Mouse (Mus musculus): ENCODE measurements at regions not wholly inside any gene's neighbourhood (a gene's known extent, or its start where the extent isn't known, plus 50 kb on each side); places are given as distances from the start of the nearest gene placed in this dataset.

DNA sequence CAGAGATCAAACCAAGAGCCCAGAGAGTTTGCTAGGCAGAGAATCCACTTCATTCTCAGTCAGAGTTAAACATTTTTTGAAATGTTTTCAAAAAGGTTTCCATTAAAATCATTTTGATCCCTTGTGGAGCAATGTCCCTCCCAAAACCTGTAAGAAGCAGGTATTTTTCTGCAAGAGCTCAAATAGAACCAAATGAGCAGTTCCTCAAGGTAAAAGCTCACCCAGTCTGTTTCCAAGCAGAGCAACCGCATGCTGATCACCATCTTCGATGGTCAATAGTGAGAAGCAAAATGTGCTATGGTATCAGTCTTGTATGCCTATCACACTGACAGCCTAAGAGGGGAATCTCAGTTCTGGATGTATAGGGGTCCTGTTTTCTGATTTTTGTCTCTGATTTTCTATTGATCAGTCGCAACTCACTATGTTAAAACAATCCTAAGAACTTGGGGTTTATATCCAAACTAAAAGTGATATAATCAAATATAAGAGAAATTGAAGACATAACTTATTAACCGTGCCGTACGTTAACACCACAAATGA, 432.3 kb upstream of the Ccnh start:
- Histone ChIP-seq H3K36me3 (replicated peaks) (no peaks in the 10 kb centered on the region), H3K27me3 (ENCODE audit: poor library complexity, severe bottlenecking) (peaks cover 42% of the 10 kb centered on the region), H3K4me1 (peaks cover 82% of the 10 kb centered on the region), H3K4me3 (no peak overlapping the region), H3K27ac (peak overlapping the region; percentile 85), H3K9me3 (no peaks in the 10 kb centered on the region)
- 81% methylated on average over 6 of the region's 6 CpGs for WGBS
- DNase-seq (ENCODE audit: extremely low spot score, low spot score), result no peak

DNA sequence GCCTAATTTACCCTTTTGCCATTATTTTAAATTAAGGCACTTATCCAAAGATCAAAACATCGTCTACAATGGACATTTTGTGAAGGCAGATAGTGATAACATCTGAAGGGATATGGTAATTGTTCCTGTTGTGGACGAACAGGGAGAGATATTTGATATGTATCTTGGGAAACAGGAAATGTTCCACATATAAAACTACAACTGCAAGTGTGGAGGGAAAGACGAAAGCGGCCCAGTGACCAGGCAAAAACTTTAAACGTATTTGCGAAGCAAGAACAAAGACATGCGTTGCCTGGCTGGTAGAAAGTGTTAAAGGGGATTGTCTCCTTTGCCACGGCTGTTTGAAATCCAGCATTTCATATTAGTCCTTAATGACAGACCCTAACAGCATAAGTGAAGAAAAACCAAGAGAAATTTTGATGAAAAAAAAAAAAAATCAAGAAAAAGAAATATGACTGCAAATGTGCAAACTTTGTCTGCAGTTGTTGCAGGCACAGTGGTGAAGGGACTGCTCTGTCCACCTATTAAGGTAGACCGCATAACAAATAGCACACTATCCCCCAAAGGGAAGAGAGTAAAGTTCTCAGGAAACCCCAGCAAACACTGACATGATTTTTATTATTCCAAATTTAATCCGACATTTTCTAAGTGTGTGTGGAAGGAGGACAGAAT, 431.2 kb upstream of the Ccnh start:
- 30% methylated on average over 10 of the region's 10 CpGs for WGBS

DNA sequence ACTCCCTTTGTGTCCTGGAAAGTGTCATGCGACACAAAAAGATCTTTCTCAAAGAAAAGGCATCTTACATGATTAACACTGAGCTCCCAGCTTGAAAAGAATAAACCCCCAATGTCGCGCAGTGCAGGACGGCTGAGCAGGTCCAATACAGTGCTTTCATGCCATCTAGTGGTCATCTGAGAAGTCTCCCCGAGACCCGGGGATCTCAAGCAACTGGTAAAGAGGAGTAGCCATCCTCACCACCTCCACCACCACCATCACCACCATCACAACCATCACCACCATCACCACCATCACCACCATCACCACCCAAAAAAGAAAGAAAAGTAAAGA, 430.7 kb upstream of the Ccnh start:
- H3K27ac ChIP-seq, result peak overlapping the region; percentile 85
- H3K4me3 ChIP-seq, result peak overlapping the region; percentile 13; the same call in 1 of the 2 replicates
- peak; percentile 79 for DNase-seq (ENCODE audit: extremely low spot score, low spot score)
- H3K9me3 ChIP-seq, result no peaks in the 10 kb centered on the region
- H3K27me3 ChIP-seq (ENCODE audit: poor library complexity, severe bottlenecking), result peaks cover 39% of the 10 kb centered on the region
- 2% methylated on average over 6 of the region's 6 CpGs for WGBS
- peaks cover 68% of the 10 kb centered on the region for H3K4me1 ChIP-seq
- H3K36me3 ChIP-seq (replicated peaks), result no peaks in the 10 kb centered on the region

More for the DNA sequence above, 431.2 kb upstream of the Ccnh start:
- H3K36me3 ChIP-seq (replicated peaks), result no peaks in the 10 kb centered on the region
- no peak for DNase-seq (ENCODE audit: extremely low spot score, low spot score)
- H3K4me1 ChIP-seq, result peaks cover 73% of the 10 kb centered on the region
- no peaks in the 10 kb centered on the region for H3K9me3 ChIP-seq
- peak overlapping the region; percentile 13; the same call in 1 of the 2 replicates for H3K4me3 ChIP-seq
- H3K27me3 ChIP-seq (ENCODE audit: poor library complexity, severe bottlenecking), result peaks cover 42% of the 10 kb centered on the region
- H3K27ac ChIP-seq, result peak overlapping the region; percentile 85

DNA sequence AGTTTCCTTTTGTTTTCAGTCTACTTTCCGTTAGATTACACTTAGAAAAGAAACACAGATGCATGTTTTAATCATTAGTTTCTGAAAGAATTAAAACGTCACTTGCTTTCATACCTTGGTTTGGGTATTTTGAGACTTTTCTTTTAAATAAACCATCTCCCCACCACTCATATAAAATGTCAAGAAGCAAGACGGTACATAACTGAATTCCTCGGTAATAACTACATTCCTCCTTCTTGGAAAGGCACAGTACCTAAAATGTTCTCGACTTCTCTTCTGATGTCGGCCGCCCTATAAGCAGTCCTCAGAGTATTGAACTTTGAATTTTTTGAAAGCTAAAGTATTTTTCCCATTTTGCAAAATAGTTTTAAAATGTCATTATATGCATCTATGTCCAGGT, 430.1 kb upstream of the Ccnh start:
- no peak for DNase-seq (ENCODE audit: extremely low spot score, low spot score)
- peaks cover 63% of the 10 kb centered on the region for H3K4me1 ChIP-seq
- H3K27me3 ChIP-seq (ENCODE audit: poor library complexity, severe bottlenecking), result peaks cover 34% of the 10 kb centered on the region
- H3K9me3 ChIP-seq, result no peaks in the 10 kb centered on the region
- no peaks in the 10 kb centered on the region for H3K36me3 ChIP-seq (replicated peaks)
- no peak overlapping the region for H3K4me3 ChIP-seq
- 68% methylated on average over 7 of the region's 7 CpGs for WGBS
- H3K27ac ChIP-seq, result peak overlapping the region; percentile 85

DNA sequence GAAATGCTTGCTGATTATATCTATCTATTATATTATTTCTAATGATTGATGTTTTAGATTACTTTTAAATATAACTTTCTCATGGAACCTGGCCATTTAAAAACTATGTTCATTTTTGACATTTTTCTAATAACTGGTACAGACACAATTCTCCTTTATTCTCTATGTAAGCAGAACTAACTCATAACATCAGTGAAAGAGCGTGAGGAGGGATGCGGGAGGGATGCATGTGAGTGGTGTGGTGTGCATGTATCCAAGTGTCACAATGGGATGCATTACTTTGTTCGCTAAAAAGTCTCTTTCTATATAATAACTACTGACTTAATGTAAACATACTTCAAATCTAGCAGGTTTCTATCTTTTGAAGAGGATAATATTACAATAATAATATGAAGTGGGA, 428.7 kb upstream of the Ccnh start:
- H3K27ac ChIP-seq, result peak overlapping the region; percentile 85; the same call in 1 of the 2 replicates
- peaks cover 49% of the 10 kb centered on the region for H3K4me1 ChIP-seq
- WGBS, result 66% methylated on average over 3 of the region's 3 CpGs

DNA sequence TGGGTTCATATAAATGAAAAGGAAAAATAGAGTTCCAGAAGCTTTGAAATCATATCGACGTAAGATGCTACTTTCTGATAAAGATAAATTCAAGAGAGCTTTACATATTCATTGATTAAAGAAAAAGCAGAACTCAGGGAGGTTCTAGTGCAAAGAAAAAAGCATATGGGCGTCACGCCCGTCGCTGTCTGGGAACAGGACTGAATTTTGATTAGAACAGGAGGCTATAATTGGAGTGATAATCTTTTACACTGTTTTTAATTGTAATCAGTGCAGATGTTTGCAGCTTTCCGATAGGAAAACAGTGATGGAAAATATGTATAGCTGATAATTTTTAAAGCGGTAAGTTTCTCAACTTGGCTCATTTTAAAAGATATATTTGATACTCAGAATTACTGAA, 428.2 kb upstream of the Ccnh start:
- WGBS, result 70% methylated on average over 8 of the region's 8 CpGs
- DNase-seq (ENCODE audit: extremely low spot score, low spot score), result no peak
- H3K27ac ChIP-seq, result peak overlapping the region; percentile 74

More for the DNA sequence above, 428.7 kb upstream of the Ccnh start:
- no peaks in the 10 kb centered on the region for H3K36me3 ChIP-seq (replicated peaks)
- H3K4me3 ChIP-seq, result no peak overlapping the region
- no peak for DNase-seq (ENCODE audit: extremely low spot score, low spot score)
- H3K9me3 ChIP-seq, result no peaks in the 10 kb centered on the region
- peaks cover 22% of the 10 kb centered on the region; the same call in 1 of the 2 replicates for H3K27me3 ChIP-seq (ENCODE audit: poor library complexity, severe bottlenecking)

DNA sequence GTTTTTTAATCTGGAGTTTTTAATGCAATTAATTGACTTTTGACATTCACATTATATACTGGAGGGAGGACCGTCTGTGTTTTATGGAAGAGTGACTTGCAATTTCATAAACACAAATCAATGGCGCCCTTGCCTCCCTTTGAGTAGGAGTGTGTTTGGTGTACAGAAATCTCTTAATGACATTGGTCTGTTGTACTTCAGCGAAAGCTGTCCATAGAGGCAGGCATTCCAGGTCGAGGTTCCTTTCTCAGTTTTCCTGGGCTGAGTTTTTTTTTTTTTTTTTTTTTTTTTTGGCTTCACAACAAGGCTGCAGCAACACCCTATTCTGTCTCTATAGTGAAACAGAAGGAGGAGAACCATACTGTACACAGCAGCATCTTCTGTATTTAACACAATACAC, 427.4 kb upstream of the Ccnh start:
- Histone ChIP-seq H3K36me3 (replicated peaks) (no peaks in the 10 kb centered on the region), H3K9me3 (no peaks in the 10 kb centered on the region), H3K27ac (peak overlapping the region; percentile 51; the same call in 1 of the 2 replicates), H3K27me3 (ENCODE audit: poor library complexity, severe bottlenecking) (peaks cover 13% of the 10 kb centered on the region; the same call in 1 of the 2 replicates), H3K4me3 (no peak overlapping the region), H3K4me1 (peaks cover 35% of the 10 kb centered on the region)
- DNase-seq (ENCODE audit: extremely low spot score, low spot score), result no peak
- WGBS, result 64% methylated on average over 4 of the region's 4 CpGs

More for the DNA sequence above, 428.2 kb upstream of the Ccnh start:
- H3K4me1 ChIP-seq, result peaks cover 44% of the 10 kb centered on the region
- H3K9me3 ChIP-seq, result no peaks in the 10 kb centered on the region
- no peaks in the 10 kb centered on the region for H3K36me3 ChIP-seq (replicated peaks)
- H3K27me3 ChIP-seq (ENCODE audit: poor library complexity, severe bottlenecking), result peaks cover 19% of the 10 kb centered on the region; the same call in 1 of the 2 replicates
- no peak overlapping the region for H3K4me3 ChIP-seq

DNA sequence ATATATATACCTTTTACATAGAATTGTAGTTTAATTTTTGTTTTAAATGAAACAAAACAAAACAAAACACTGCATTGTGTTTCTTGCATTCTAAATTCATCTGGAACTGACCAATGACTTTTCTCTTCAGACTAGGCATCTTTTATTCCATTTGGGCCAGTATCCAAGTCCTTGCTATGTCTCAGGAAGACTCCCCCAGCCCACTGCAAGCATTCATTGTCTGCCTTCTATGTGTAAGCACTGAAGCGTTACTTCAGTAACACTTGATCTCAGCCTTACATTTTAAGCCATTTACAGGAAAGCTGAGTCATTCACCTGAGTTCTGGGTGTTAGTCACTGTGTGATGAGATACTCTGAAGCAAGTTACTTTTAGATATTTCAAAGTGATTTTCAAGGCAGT, 425.3 kb upstream of the Ccnh start:
- DNase-seq (ENCODE audit: extremely low spot score, low spot score), result no peak
- Histone ChIP-seq H3K4me1 (peaks cover 14% of the 10 kb centered on the region), H3K4me3 (no peak overlapping the region), H3K27ac (no peak overlapping the region), H3K36me3 (replicated peaks) (no peaks in the 10 kb centered on the region), H3K9me3 (no peaks in the 10 kb centered on the region), H3K27me3 (ENCODE audit: poor library complexity, severe bottlenecking) (no peaks in the 10 kb centered on the region)
- 69% methylated on average over 1 of the region's 1 CpGs for WGBS

DNA sequence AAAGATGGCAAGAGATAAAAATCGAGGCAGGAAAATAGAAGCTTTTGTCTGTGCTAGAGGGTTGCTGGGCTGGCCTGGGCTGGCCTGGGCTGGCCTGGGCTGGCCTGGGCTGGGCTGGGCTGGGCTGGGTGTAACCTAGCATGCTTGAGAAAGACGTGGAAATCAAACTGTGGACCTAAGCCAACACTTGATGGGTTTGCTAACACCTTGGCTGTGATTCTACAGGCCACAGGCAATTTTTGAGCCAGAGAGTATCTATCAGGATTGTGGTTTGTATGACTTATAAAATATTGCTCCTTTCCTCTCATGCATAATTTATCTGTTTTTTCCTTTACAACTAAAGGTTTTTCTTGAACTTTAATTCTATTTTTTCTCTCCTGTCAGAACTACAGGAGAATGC, 417.3 kb upstream of the Ccnh start:
- WGBS, result 60% methylated on average over 2 of the region's 2 CpGs
- DNase-seq (ENCODE audit: extremely low spot score, low spot score), result no peak

DNA sequence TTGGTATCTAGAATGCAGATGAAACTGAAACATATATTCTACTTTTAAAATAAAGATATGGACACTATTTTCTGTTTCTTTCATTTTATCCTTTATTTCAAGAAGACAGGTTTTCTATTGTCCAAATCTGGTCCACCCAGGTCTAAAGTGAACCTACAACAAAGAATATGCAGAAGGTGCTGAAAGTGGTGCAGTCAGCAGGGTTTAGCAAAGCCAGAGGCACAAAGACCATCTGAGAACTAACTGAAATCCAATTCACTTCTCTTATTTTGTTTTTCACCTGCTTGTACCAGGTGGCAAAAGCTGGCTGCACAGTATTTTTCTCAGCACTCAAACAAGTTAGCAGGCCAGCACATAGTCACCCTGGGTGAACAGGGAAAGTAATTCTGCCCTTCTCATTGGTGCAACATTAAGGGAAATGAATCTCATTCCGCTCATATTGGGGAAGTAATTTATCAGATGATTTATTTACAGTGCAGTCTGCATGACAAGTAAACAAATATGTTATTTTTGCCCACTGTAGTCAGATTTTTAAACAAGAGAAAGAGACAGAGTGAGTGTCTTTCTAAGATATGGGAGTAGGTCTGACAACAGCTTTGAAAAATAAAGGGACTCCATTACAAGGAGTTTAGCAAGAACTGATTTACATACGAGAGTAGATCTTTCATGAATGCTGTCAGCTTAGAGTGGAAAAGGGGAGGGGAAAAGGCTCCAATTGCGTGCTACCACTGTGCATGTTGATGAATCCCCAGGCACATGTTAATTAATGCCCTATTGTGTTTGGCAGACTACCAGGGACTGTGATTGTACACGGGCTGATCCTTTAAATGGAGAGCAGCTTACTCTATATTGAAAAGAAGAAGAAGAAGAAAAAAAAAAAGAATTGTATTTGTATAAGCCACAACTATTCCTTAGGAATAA, 405.9 kb upstream of the Ccnh start:
- H3K4me3 ChIP-seq, result no peak overlapping the region
- H3K9me3 ChIP-seq, result no peaks in the 10 kb centered on the region
- H3K27ac ChIP-seq, result peak overlapping the region; percentile 83
- H3K4me1 ChIP-seq, result peaks cover 39% of the 10 kb centered on the region
- H3K27me3 ChIP-seq (ENCODE audit: poor library complexity, severe bottlenecking), result no peaks in the 10 kb centered on the region
- H3K36me3 ChIP-seq (replicated peaks), result no peaks in the 10 kb centered on the region
- 15% methylated on average over 4 of the region's 4 CpGs for WGBS
- DNase-seq (ENCODE audit: extremely low spot score, low spot score), result no peak

More for the DNA sequence above, 417.3 kb upstream of the Ccnh start:
- peaks cover 6% of the 10 kb centered on the region for H3K4me1 ChIP-seq
- H3K27me3 ChIP-seq (ENCODE audit: poor library complexity, severe bottlenecking), result no peaks in the 10 kb centered on the region
- H3K9me3 ChIP-seq, result no peaks in the 10 kb centered on the region
- no peak overlapping the region for H3K4me3 ChIP-seq
- no peaks in the 10 kb centered on the region for H3K36me3 ChIP-seq (replicated peaks)
- no peak overlapping the region for H3K27ac ChIP-seq

DNA sequence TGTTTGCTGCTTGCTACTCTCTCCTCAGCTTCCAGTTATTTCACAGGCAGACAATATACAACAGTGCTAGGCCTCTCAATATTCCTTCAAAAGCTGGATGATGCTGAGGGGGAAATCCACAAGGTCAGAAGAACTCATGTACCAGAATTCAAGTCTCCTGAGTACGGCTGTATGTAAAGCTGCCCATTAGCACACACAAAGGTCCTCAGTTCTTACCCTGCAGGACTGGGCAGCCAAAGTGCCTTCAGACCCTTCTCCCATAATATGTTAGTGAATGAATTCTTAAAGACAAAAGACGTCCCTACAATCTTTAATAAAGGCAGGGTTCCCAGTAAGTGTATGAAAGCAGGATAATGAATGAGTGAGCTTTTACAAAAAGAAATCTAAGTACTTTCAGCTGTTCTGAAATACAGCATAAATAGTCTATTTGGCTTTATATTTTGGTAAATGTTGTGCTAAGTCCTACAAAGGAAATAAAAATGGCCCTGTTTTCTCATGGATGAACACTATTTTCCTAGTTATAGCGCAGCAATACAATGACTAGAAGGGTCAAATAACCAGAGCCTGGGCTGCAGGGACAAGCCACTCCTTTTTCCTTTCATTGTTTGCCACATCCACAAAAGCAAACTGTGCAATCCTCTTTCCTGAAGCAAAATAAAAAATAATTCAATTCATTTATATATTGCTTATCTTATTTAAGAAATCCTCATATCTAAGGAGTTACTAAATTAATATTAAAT, 384.8 kb upstream of the Ccnh start:
- Histone ChIP-seq H3K4me1 (peaks cover 24% of the 10 kb centered on the region), H3K27me3 (ENCODE audit: poor library complexity, severe bottlenecking) (no peaks in the 10 kb centered on the region), H3K36me3 (replicated peaks) (no peaks in the 10 kb centered on the region), H3K27ac (peak overlapping the region; percentile 69), H3K4me3 (no peak overlapping the region), H3K9me3 (no peaks in the 10 kb centered on the region)
- no peak for DNase-seq (ENCODE audit: extremely low spot score, low spot score)
- WGBS, result 38% methylated on average over 3 of the region's 3 CpGs

DNA sequence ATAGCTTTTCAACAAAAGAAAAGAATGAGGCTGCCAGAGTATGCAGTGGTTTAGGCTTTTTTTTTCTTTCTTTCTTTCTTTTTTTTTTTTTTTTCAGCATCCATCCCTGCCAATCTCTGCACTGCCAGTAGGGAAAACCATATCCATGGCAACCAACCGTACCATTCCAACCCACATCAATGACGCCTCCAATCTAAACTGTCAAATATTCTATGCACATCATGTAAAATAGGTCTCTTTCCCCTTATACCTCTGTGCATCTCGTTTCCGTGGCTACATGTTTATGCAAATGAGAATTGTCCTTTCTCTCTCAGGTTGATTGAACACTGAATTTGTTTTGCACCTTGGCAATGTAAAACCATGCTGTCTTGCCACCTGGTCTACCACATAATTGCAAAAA, 384.0 kb upstream of the Ccnh start:
- Histone ChIP-seq H3K9me3 (no peaks in the 10 kb centered on the region), H3K27me3 (ENCODE audit: poor library complexity, severe bottlenecking) (no peaks in the 10 kb centered on the region), H3K27ac (no peak overlapping the region), H3K4me3 (no peak overlapping the region), H3K4me1 (peaks cover 24% of the 10 kb centered on the region), H3K36me3 (replicated peaks) (no peaks in the 10 kb centered on the region)
- WGBS, result 73% methylated on average over 4 of the region's 4 CpGs
- no peak for DNase-seq (ENCODE audit: extremely low spot score, low spot score)

Measured in forebrain, embryonic 10.5 days (tissue).